In the genomic region with DNA sequence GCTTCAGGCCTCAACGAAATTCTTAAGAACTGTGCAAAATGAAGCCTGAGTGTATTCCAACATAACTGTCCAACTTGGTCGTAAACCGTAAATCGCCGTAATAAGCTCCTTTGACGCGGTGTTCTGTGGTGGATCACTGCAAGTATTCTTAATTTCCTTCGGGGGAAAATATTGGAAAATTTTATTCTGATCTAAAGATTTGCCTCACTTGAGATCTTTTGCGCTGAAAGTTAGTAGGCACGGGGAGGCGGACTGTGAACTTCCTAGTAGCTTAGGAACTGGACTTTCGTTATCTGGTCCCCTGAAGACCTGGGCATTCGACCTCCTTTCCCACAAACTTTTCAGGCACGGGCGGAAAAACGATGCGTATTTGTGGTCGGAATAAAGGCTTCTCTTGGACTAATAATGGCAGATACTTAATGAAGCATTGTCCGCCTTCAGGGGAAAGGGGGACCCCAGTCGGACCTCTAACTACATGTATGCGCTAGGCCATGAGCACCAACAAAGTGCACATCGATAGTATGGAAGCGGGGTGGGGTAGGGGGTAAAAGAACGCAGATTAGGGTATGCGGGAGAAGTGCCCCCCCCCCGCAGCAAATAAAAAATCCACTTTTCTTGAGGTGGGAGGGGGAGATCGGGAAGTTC, we compare ENCODE assay signal across 9 mouse cellular contexts.
A peak's percentile ranks its signal among the peaks of the same experiment; 100 is the strongest.
DNase-seq lines count a peak whose midpoint lies in the region; ATAC-seq lines count a peak whose summit lies in the region.
"Had no signal": no experiment of that assay in that cellular context is flagged by ENCODE, and none has a peak within 500 bp of the region (broad histone marks: within the 10 kb centered on the region; RNA-seq: fewer than 3 reads in every experiment).

No protein-coding gene starts in this region.

- peak overlapping the region; percentile 100 for H3K9ac ChIP-seq in forebrain, embryonic 14.5 days (ENCODE audit: low read length)
- H3K9ac ChIP-seq in midbrain, embryonic 14.5 days (replicated peaks; ENCODE audit: low read length), result peak overlapping the region; percentile 75

- no peaks in the 10 kb centered on the region for H3K27me3 ChIP-seq in forebrain, embryonic 14.5 days (replicated peaks; ENCODE audit: control insufficient read depth, insufficient read depth, low read length)
- peaks cover 35% of the 10 kb centered on the region for H3K27me3 ChIP-seq in midbrain, embryonic 14.5 days (ENCODE audit: control insufficient read depth, insufficient read depth, low read length)

- peak overlapping the region; percentile 86 for H3K4me2 ChIP-seq in forebrain, embryonic 14.5 days (ENCODE audit: low read length)
- peak overlapping the region; percentile 86 for H3K4me2 ChIP-seq in midbrain, embryonic 14.5 days (ENCODE audit: low read length)

- under 1% methylated on average over 27 of the region's 27 CpGs for WGBS in forebrain, embryonic 14.5 days
- WGBS in midbrain, embryonic 14.5 days, result 3% methylated on average over 27 of the region's 27 CpGs

- no peak for ATAC-seq in forebrain, embryonic 14.5 days
- ATAC-seq in midbrain, embryonic 14.5 days (ENCODE audit: low FRiP score, low TSS enrichment), result no peak
- ATAC-seq in CD4-positive, CD25-positive, alpha-beta regulatory T cell, adult 4 months, result no peak

- H3K27ac ChIP-seq in forebrain, embryonic 14.5 days (ENCODE audit: low read depth, low read length), result peak overlapping the region; percentile 100
- H3K27ac ChIP-seq in midbrain, embryonic 14.5 days (replicated peaks; ENCODE audit: low read depth, low read length), result peak overlapping the region; percentile 75

- peak overlapping the region; percentile 78 for H3K4me3 ChIP-seq in forebrain, embryonic 14.5 days (ENCODE audit: low read depth, low read length)
- peak overlapping the region; percentile 86 for H3K4me3 ChIP-seq in midbrain, embryonic 14.5 days (replicated peaks; ENCODE audit: low read depth, low read length)

- DNase-seq in cerebellum, adult 11 months, result peak; percentile 26
- DNase-seq in cerebellum, adult 11-12 months, result no peak
- peak; percentile 60 for DNase-seq in cerebellum, adult 9-10 months
- peak; percentile 52 for DNase-seq in forebrain, embryonic 14.5 days (ENCODE audit: low spot score)
- DNase-seq in midbrain, embryonic 14.5 days, result peak; percentile 61
- no peak for DNase-seq in thymus, postnatal 4 days
- no peak for DNase-seq in urinary bladder, postnatal 4 days (ENCODE audit: low spot score in 2 of 2)
- DNase-seq: lung, adult 2 months had no signal

- H3K36me3 ChIP-seq in forebrain, embryonic 14.5 days (ENCODE audit: control insufficient read depth, insufficient read depth, low read length), result 0 out of 2 replicates have a peak, but pooled peaks cover 3% of the 10 kb centered on the region
- H3K36me3 ChIP-seq in midbrain, embryonic 14.5 days (ENCODE audit: control insufficient read depth, insufficient read depth, low read length), result no peaks in the 10 kb centered on the region

- H3K9me3 ChIP-seq in forebrain, embryonic 14.5 days (replicated peaks; ENCODE audit: control insufficient read depth, low read length), result no peaks in the 10 kb centered on the region
- no peaks in the 10 kb centered on the region for H3K9me3 ChIP-seq in midbrain, embryonic 14.5 days (ENCODE audit: control insufficient read depth, low read length)

- H3K4me1 ChIP-seq in forebrain, embryonic 14.5 days (ENCODE audit: control insufficient read depth, insufficient read depth, low read length), result peaks cover 4% of the 10 kb centered on the region
- H3K4me1 ChIP-seq in midbrain, embryonic 14.5 days (ENCODE audit: control insufficient read depth, insufficient read depth, low read length), result peaks cover 11% of the 10 kb centered on the region; the same call in 1 of the 2 replicates

Comparison
In these comparisons a context has a peak if more than half of its experiments do, and no peak if none do; other contexts are left out.
1. DNase-seq: peak in cerebellum, adult 11 months (single experiment), cerebellum, adult 9-10 months (single experiment), forebrain, embryonic 14.5 days (single experiment) and midbrain, embryonic 14.5 days (single experiment); none in cerebellum, adult 11-12 months (single experiment), thymus, postnatal 4 days (single experiment) and urinary bladder, postnatal 4 days (0 of 2).